Mouse (Mus musculus): ENCODE data around the gene Col10a1. TPM values are rescaled to one million over a fixed set of nuclear protein-coding genes. Genes with fewer than 3 reads are reported as not detected.

The Col10a1 gene
- 0.15 and 0.22 TPM in 2 replicates for polyA plus RNA-seq (2015; fragmentation: Nextera tagmentation; extraction: Ambion mirVana)

DNA sequence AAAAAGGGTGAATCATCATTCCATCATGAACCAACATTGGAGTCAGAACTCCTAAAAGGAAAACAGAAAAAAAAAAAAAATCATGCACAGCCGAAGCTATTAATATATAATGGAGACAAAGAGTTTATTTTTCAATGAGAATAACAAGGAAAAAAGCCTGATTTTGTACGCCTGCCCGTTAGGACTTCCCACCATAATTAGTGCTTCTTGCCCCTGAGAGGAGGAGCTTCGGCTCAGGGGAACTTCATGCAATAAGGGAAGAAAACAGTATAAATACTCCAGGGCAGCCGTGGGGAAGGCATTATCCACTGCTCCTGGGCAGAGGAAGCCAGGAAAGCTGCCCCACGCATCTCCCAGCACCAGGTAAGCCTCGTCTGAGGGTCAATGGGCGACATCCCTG lies at the start of gene Col10a1:
Gene Col10a1 (plus strand): TSS at position 301 of the 400 bp plus-strand sequence.
- H3K4me2 ChIP-seq (replicated peaks; ENCODE audit: low read depth, low read length): no peak within 1 kb of the TSS
- H3K4me3 ChIP-seq (ENCODE audit: low read length): no peak within 1 kb of the TSS
- H3K9ac ChIP-seq (replicated peaks; ENCODE audit: low read length): no peak within 1 kb of the TSS
- no peak within 1 kb of the TSS for H3K27ac ChIP-seq (ENCODE audit: low read length)
- WGBS: 80% methylated on average over 8 of the region's 8 CpGs
- no peak for ATAC-seq (ENCODE audit: low FRiP score, low TSS enrichment)
- H3K9me3 ChIP-seq (ENCODE audit: low read length): no peaks in the 10 kb centered on the region
- H3K4me1 ChIP-seq (ENCODE audit: insufficient read depth, low read length): no peaks in the 10 kb centered on the region
- no peaks in the 10 kb centered on the region for H3K27me3 ChIP-seq (ENCODE audit: insufficient read depth, low read length)
- H3K36me3 ChIP-seq (ENCODE audit: insufficient read depth, low read length): no peaks in the 10 kb centered on the region

DNA sequence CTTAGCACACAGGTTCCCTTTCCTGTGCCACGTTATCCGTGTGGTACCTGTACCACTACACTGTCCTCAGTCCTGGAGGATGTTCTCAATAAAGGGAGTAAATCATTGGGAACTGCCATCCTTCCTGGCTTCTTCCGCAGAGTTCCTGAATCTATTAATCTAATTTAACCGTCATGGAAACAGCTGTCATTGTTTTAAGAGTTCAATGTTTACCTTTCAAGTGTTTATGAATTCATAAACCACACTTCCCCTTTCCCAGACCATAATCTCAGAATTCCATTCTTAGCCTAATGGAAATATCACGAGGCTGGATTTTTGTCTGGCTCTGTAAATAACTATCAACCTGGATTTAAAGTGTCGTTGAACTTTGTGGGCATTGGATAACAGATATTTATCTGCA lies 48.8 kb upstream of the Col10a1 start:
- 51% methylated on average over 6 of the region's 6 CpGs for WGBS
- Histone ChIP-seq H3K27me3 (ENCODE audit: insufficient read depth, low read length) (no peaks in the 10 kb centered on the region), H3K4me1 (ENCODE audit: insufficient read depth, low read length) (no peaks in the 10 kb centered on the region), H3K9ac (replicated peaks; ENCODE audit: low read length) (no peak overlapping the region), H3K4me3 (ENCODE audit: low read length) (no peak overlapping the region), H3K9me3 (ENCODE audit: low read length) (no peaks in the 10 kb centered on the region), H3K27ac (ENCODE audit: low read length) (no peak overlapping the region), H3K36me3 (ENCODE audit: insufficient read depth, low read length) (no peaks in the 10 kb centered on the region), H3K4me2 (replicated peaks; ENCODE audit: low read depth, low read length) (no peak overlapping the region)
- no peak for ATAC-seq (ENCODE audit: low FRiP score, low TSS enrichment)

DNA sequence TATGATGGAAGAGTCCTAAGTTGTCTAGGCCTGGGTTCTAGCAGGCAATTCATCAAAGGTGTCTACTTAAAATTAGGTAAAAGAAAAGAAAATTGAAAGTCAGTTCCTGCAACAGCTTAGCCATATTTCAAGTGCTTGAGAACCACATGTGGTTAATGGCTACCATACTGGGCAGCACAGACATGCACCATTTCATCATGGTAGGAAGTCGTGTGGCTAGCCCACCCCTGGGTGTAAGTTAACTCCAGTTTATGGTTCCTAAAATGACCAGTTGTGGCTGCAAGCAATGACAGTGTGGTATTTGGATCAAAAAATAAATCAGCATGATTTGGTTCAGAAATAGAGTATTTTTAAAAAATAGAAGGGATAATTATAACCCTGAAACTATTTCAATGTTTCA lies 47.9 kb upstream of the Col10a1 start:
- WGBS: 77% methylated on average over 1 of the region's 1 CpGs
- Histone ChIP-seq H3K4me3 (ENCODE audit: low read length) (no peak overlapping the region), H3K27ac (ENCODE audit: low read length) (no peak overlapping the region), H3K4me1 (ENCODE audit: insufficient read depth, low read length) (no peaks in the 10 kb centered on the region), H3K27me3 (ENCODE audit: insufficient read depth, low read length) (no peaks in the 10 kb centered on the region), H3K9me3 (ENCODE audit: low read length) (no peaks in the 10 kb centered on the region), H3K36me3 (ENCODE audit: insufficient read depth, low read length) (no peaks in the 10 kb centered on the region), H3K9ac (replicated peaks; ENCODE audit: low read length) (no peak overlapping the region), H3K4me2 (replicated peaks; ENCODE audit: low read depth, low read length) (no peak overlapping the region)
- ATAC-seq (ENCODE audit: low FRiP score, low TSS enrichment): no peak

DNA sequence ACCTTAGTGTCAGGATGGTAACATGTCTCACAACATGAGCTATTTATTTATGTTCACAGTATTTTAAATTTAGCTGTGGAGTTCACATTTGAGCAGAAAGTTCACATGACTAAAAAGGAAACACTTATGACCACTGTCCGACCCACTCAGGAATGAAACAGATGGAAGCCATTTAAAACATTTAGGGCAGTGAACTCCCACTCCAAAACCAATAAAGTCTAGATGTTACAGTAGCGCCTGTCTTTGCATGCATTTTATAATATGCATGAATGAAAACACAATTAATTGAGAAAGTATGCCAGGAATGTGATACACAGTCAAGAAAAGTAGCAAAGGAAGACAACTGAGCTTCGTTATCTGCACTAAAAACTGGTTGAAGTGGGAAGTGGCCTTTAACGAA lies 37.6 kb upstream of the Col10a1 start:
- Histone ChIP-seq H3K4me3 (ENCODE audit: low read length) (no peak overlapping the region), H3K9ac (replicated peaks; ENCODE audit: low read length) (no peak overlapping the region), H3K4me1 (ENCODE audit: insufficient read depth, low read length) (no peaks in the 10 kb centered on the region), H3K36me3 (ENCODE audit: insufficient read depth, low read length) (no peaks in the 10 kb centered on the region), H3K4me2 (replicated peaks; ENCODE audit: low read depth, low read length) (no peak overlapping the region), H3K27ac (ENCODE audit: low read length) (peak overlapping the region; percentile 44; the same call in 1 of the 2 replicates), H3K27me3 (ENCODE audit: insufficient read depth, low read length) (no peaks in the 10 kb centered on the region), H3K9me3 (ENCODE audit: low read length) (no peaks in the 10 kb centered on the region)
- ATAC-seq (ENCODE audit: low FRiP score, low TSS enrichment): peak; percentile 77; the same call in 1 of the 2 replicates
- 56% methylated on average over 4 of the region's 4 CpGs for WGBS

DNA sequence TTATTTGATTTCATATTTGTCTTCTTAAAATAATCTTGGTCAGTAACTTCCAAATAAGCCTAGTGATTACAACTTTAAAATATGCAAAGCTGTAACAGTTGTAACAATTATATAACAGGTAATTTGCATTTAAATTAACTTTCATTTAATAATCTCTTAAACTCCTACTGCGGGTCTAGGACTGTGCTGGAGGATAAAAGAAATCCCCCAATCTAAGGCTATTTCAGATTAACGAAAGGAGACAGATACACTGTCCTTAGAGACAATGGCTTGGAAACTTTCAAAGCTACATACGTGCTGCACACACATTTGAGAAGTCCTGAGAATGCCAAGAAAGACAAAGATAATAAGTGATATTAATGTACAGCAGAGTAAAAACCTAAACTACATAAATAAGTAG lies 31.5 kb upstream of the Col10a1 start:
- Histone ChIP-seq H3K27me3 (ENCODE audit: insufficient read depth, low read length) (no peaks in the 10 kb centered on the region), H3K4me2 (replicated peaks; ENCODE audit: low read depth, low read length) (no peak overlapping the region), H3K9me3 (ENCODE audit: low read length) (no peaks in the 10 kb centered on the region), H3K9ac (replicated peaks; ENCODE audit: low read length) (no peak overlapping the region), H3K4me3 (ENCODE audit: low read length) (no peak overlapping the region), H3K27ac (ENCODE audit: low read length) (no peak overlapping the region), H3K4me1 (ENCODE audit: insufficient read depth, low read length) (no peaks in the 10 kb centered on the region), H3K36me3 (ENCODE audit: insufficient read depth, low read length) (no peaks in the 10 kb centered on the region)
- ATAC-seq (ENCODE audit: low FRiP score, low TSS enrichment): no peak
- WGBS: 86% methylated on average over 3 of the region's 3 CpGs

DNA sequence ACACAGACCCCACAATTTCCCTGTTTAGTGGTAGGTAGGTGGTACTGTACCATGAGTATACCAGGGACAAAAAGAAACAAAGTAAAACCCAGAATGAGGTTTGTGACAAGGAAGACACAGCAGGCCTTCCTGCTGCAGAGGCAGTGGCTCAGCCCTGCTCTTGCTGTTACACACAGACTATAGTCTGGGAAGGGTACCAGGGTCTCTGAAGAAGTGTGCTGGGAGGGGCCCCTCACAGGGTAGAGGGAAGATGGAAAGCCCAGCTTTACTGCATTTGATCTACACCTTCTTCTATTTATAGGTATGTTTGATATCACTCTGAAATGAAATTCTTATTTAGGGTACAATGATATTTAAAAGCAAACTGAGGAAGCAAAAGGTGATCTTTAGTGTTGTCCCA lies 26.0 kb upstream of the Col10a1 start:
- Histone ChIP-seq H3K4me2 (replicated peaks; ENCODE audit: low read depth, low read length) (no peak overlapping the region), H3K36me3 (ENCODE audit: insufficient read depth, low read length) (no peaks in the 10 kb centered on the region), H3K9ac (replicated peaks; ENCODE audit: low read length) (no peak overlapping the region), H3K9me3 (ENCODE audit: low read length) (no peaks in the 10 kb centered on the region), H3K4me3 (ENCODE audit: low read length) (no peak overlapping the region), H3K27me3 (ENCODE audit: insufficient read depth, low read length) (no peaks in the 10 kb centered on the region), H3K4me1 (ENCODE audit: insufficient read depth, low read length) (no peaks in the 10 kb centered on the region), H3K27ac (ENCODE audit: low read length) (no peak overlapping the region)
- ATAC-seq (ENCODE audit: low FRiP score, low TSS enrichment): no peak

DNA sequence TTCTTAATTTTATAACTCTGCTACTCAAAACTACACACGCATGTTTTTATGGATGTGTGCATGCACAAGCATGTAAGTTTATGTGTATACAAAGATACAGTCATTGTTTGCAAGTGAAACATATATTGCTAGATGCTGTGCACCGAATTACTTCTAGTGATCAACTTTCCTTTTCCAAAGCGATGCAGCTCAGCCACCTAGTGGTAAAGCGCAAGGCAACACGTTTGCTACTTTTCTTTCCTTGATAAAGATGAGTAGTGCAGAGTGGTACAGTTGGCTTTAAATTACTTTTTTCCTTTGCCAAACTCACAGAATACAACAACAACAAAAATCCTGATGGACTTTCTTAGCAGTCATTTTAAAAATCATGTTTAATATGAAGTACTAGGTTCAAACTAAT lies 21.6 kb upstream of the Col10a1 start:
- Histone ChIP-seq H3K9me3 (ENCODE audit: low read length) (no peaks in the 10 kb centered on the region), H3K27me3 (ENCODE audit: insufficient read depth, low read length) (no peaks in the 10 kb centered on the region), H3K27ac (ENCODE audit: low read length) (no peak overlapping the region), H3K4me3 (ENCODE audit: low read length) (no peak overlapping the region), H3K4me2 (replicated peaks; ENCODE audit: low read depth, low read length) (no peak overlapping the region), H3K4me1 (ENCODE audit: insufficient read depth, low read length) (no peaks in the 10 kb centered on the region), H3K36me3 (ENCODE audit: insufficient read depth, low read length) (no peaks in the 10 kb centered on the region), H3K9ac (replicated peaks; ENCODE audit: low read length) (no peak overlapping the region)
- 67% methylated on average over 5 of the region's 5 CpGs for WGBS
- no peak for ATAC-seq (ENCODE audit: low FRiP score, low TSS enrichment)

DNA sequence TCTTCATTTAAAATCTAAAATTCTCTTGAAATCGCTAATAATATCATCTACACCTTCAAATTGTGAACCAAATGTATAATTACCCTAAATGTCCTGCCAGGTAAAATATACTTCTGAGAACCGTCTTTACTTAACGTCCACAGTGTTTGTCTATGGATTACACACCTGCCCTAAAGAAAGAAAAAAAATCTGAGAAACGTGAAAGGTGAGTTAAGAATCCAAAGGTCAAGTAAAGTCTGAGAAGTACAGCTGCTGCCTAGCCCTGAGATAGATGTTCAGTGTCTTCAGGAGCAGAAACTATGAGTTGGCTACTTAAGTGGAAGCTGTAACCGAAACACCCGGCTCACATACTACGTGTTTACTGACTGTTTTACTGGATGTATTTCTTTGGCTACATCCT lies 16.4 kb upstream of the Col10a1 start:
- H3K9ac ChIP-seq (replicated peaks; ENCODE audit: low read length): no peak overlapping the region
- H3K27ac ChIP-seq (ENCODE audit: low read length): no peak overlapping the region
- H3K4me3 ChIP-seq (ENCODE audit: low read length): no peak overlapping the region
- no peak overlapping the region for H3K4me2 ChIP-seq (replicated peaks; ENCODE audit: low read depth, low read length)
- no peaks in the 10 kb centered on the region for H3K4me1 ChIP-seq (ENCODE audit: insufficient read depth, low read length)
- no peak for ATAC-seq (ENCODE audit: low FRiP score, low TSS enrichment)
- no peaks in the 10 kb centered on the region for H3K36me3 ChIP-seq (ENCODE audit: insufficient read depth, low read length)
- no peaks in the 10 kb centered on the region for H3K9me3 ChIP-seq (ENCODE audit: low read length)
- 75% methylated on average over 7 of the region's 7 CpGs for WGBS
- H3K27me3 ChIP-seq (ENCODE audit: insufficient read depth, low read length): no peaks in the 10 kb centered on the region

DNA sequence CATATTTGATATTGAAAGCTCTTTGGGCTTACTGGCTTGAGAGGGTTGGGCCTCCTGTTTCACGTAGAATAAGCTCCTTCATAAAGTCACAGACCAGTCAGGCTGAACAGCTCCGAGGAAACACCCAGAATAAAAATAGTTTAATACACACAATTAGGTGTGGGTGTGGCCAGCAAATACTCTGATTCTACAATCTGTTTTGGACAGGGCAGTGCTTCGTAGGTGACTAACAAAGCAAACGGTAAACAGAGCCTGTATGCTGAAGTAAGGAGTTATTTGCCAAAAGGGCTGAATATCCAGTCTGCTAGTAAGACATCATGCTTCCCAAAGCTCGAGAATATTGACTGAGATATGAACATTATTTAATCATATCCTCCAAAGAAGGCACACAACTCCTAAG lies 4.1 kb upstream of the Col10a1 start:
- Histone ChIP-seq H3K27ac (ENCODE audit: low read length) (no peak overlapping the region), H3K4me2 (replicated peaks; ENCODE audit: low read depth, low read length) (no peak overlapping the region), H3K36me3 (ENCODE audit: insufficient read depth, low read length) (no peaks in the 10 kb centered on the region), H3K9me3 (ENCODE audit: low read length) (no peaks in the 10 kb centered on the region), H3K9ac (replicated peaks; ENCODE audit: low read length) (no peak overlapping the region), H3K4me1 (ENCODE audit: insufficient read depth, low read length) (no peaks in the 10 kb centered on the region), H3K4me3 (ENCODE audit: low read length) (no peak overlapping the region), H3K27me3 (ENCODE audit: insufficient read depth, low read length) (no peaks in the 10 kb centered on the region)
- ATAC-seq (ENCODE audit: low FRiP score, low TSS enrichment): no peak
- 85% methylated on average over 5 of the region's 5 CpGs for WGBS

DNA sequence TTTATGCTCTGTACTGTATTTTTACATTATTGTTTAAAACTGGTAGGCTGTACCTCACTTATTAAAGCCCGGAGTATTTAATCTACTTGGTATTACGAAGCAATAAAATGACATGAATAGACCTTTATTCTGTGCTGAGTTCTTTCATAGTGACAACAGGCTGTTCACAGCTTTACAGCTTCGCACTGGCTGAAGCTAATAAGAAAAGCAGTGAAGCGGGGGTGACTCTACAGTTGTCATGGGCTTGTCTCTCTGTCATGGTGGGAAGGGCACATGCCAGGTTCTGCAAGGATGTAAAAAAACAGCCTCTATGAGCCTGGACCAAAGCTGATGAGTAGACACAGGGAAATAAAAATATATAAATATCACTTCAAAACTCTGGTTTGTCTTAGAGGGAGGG lies 7.2 kb downstream of the Col10a1 start:
- Histone ChIP-seq H3K36me3 (ENCODE audit: insufficient read depth, low read length) (peaks cover 4% of the 10 kb centered on the region; the same call in 1 of the 2 replicates), H3K9me3 (ENCODE audit: low read length) (no peaks in the 10 kb centered on the region), H3K4me2 (replicated peaks; ENCODE audit: low read depth, low read length) (no peak overlapping the region), H3K4me1 (ENCODE audit: insufficient read depth, low read length) (no peaks in the 10 kb centered on the region), H3K27ac (ENCODE audit: low read length) (no peak overlapping the region), H3K9ac (replicated peaks; ENCODE audit: low read length) (no peak overlapping the region), H3K4me3 (ENCODE audit: low read length) (no peak overlapping the region), H3K27me3 (ENCODE audit: insufficient read depth, low read length) (no peaks in the 10 kb centered on the region)
- no peak for ATAC-seq (ENCODE audit: low FRiP score, low TSS enrichment)
- WGBS: 89% methylated on average over 4 of the region's 4 CpGs

DNA sequence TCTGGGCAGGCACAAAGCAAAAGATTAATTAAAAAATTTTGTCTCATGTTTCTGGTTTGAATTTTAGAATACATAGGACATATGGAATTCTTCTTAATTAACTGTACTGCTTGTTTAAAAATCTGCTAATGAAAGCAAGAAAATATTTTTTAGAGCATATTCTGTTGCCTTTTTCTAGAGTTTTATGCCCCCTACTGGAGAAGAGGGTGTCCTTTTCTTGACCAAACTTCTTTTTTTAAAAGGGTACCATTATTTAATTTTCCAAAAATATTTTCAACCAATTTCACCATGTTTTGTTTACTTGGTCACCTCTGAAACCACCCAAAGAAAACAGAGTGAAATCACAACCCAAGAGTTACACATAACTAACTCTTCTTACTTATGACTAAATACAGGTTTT lies 9.5 kb downstream of the Col10a1 start:
- Histone ChIP-seq H3K9me3 (ENCODE audit: low read length) (no peaks in the 10 kb centered on the region), H3K4me3 (ENCODE audit: low read length) (no peak overlapping the region), H3K27me3 (ENCODE audit: insufficient read depth, low read length) (no peaks in the 10 kb centered on the region), H3K9ac (replicated peaks; ENCODE audit: low read length) (no peak overlapping the region), H3K36me3 (ENCODE audit: insufficient read depth, low read length) (peaks cover 16% of the 10 kb centered on the region; the same call in 1 of the 2 replicates), H3K4me1 (ENCODE audit: insufficient read depth, low read length) (no peaks in the 10 kb centered on the region), H3K4me2 (replicated peaks; ENCODE audit: low read depth, low read length) (no peak overlapping the region), H3K27ac (ENCODE audit: low read length) (no peak overlapping the region)
- no peak for ATAC-seq (ENCODE audit: low FRiP score, low TSS enrichment)

Data from kidney, embryonic 16.5 days (tissue).